Mouse (Mus musculus) MEL (cell line): ENCODE results near the gene Prepl. TPM values are rescaled to one million over a fixed set of nuclear protein-coding genes. Genes with fewer than 3 reads are reported as not detected.

Experiments used
- DNase-seq: peaks from one replicate; pipeline ENCODE4 v3.0.0; 2011; ENCODE audit warnings: low read depth, low spot score
- H3K27ac ChIP-seq: 2 replicates; pipeline ENCODE4 v1.5.1; 2012; ENCODE audit warnings: low read depth, mild to moderate bottlenecking, control low read depth, low read length, moderate library complexity; ENCODE audit not compliant: control insufficient read depth
- H3K27me3 ChIP-seq, 2 experiments: fragments of 150-350 bp in 1 of 2; sonication (generic) in 1 of 2; 2 replicates each; pipeline ENCODE4 v1.6.1; 2012; ENCODE audit warnings: low read length in 2 of 2, mild to moderate bottlenecking in 2 of 2, improper control_type of control experiment in 1 of 2, moderate library complexity in 1 of 2; ENCODE audit not compliant: insufficient read depth in 2 of 2, control insufficient read depth in 1 of 2
- H3K36me3 ChIP-seq, 2 experiments: 2 replicates each; pipeline ENCODE4 v1.6.1; 2012 to 2014; ENCODE audit warnings: low read length in 2 of 2, improper control_type of control experiment in 1 of 2, inconsistent platforms in 1 of 2, mild to moderate bottlenecking in 1 of 2; ENCODE audit not compliant: insufficient read depth in 2 of 2, control insufficient read depth in 1 of 2
- H3K4me1 ChIP-seq, 2 experiments: fragments of 150-350 bp in 1 of 2; sonication (generic) in 1 of 2; 2 replicates each; pipeline ENCODE4 v1.6.1; 2012; ENCODE audit warnings: low read length in 2 of 2, improper control_type of control experiment in 1 of 2, mild to moderate bottlenecking in 1 of 2; ENCODE audit not compliant: insufficient read depth in 2 of 2, control insufficient read depth in 1 of 2
- H3K4me3 ChIP-seq, 2 experiments: fragments of 150-350 bp in 1 of 2; sonication (generic) in 1 of 2; 2 replicates each; pipeline ENCODE4 v1.5.1; 2012; ENCODE audit warnings: low read depth in 2 of 2, low read length in 2 of 2, mild to moderate bottlenecking in 2 of 2, moderate library complexity in 2 of 2, control low read depth in 1 of 2, improper control_type of control experiment in 1 of 2; ENCODE audit not compliant: control insufficient read depth in 1 of 2, insufficient read depth in 1 of 2
- H3K79me2 ChIP-seq: 2 replicates; pipeline ENCODE4 v1.6.1; 2012; ENCODE audit warnings: mild to moderate bottlenecking, low read length, moderate library complexity; ENCODE audit not compliant: control insufficient read depth, poor library complexity, insufficient read depth
- H3K9ac ChIP-seq: 2 replicates; pipeline ENCODE4 v1.6.1; 2012; ENCODE audit warnings: low read depth, mild to moderate bottlenecking, control low read depth, low read length, moderate library complexity; ENCODE audit not compliant: control insufficient read depth, poor library complexity, severe bottlenecking
- H3K9me3 ChIP-seq: fragments of 150-350 bp; sonication (generic); replicated peaks from 2 replicates; pipeline ENCODE4 v1.6.1; 2012; ENCODE audit warnings: mild to moderate bottlenecking, low read length, improper control_type of control experiment, moderate library complexity; ENCODE audit not compliant: insufficient read depth
- BHLHE40 ChIP-seq: IDR thresholded peaks from 2 replicates; pipeline ENCODE4 v1.6.1; 2012; ENCODE audit warnings: low read depth, mild to moderate bottlenecking, inconsistent platforms, low read length, improper control_type of control experiment, borderline replicate concordance
- CHD1 ChIP-seq: IDR thresholded peaks from 2 replicates; pipeline ENCODE4 v1.6.1; 2012; ENCODE audit warnings: low read depth, mild to moderate bottlenecking, inconsistent platforms, low read length, improper control_type of control experiment
- ELF1 ChIP-seq: IDR thresholded peaks from 2 replicates; pipeline ENCODE4 v1.6.1; 2014; ENCODE audit warnings: low read depth, mild to moderate bottlenecking, inconsistent platforms, low read length, improper control_type of control experiment, moderate library complexity
- ETS1 ChIP-seq: IDR thresholded peaks from 2 replicates; pipeline ENCODE4 v1.6.1; 2012; ENCODE audit warnings: low read depth, mild to moderate bottlenecking, inconsistent platforms, low read length, improper control_type of control experiment, moderate library complexity
- GABPA ChIP-seq: IDR thresholded peaks from 2 replicates; pipeline ENCODE4 v1.6.1; 2012; ENCODE audit warnings: low read depth, mild to moderate bottlenecking, inconsistent platforms, low read length, improper control_type of control experiment, moderate library complexity
- HCFC1 ChIP-seq: IDR thresholded peaks from 2 replicates; pipeline ENCODE4 v1.6.1; 2012; ENCODE audit warnings: low read depth, mild to moderate bottlenecking, inconsistent platforms, low read length, improper control_type of control experiment, moderate library complexity
- JUND ChIP-seq: IDR thresholded peaks from 2 replicates; pipeline ENCODE4 v1.6.1; 2011; ENCODE audit warnings: low read depth, mild to moderate bottlenecking, improper control_type of control experiment, low read length
- MAFK ChIP-seq: IDR thresholded peaks from 2 replicates; pipeline ENCODE4 v1.6.1; 2011; ENCODE audit warnings: low read depth, mild to moderate bottlenecking, low read length, improper control_type of control experiment, borderline replicate concordance
- MAX ChIP-seq: IDR thresholded peaks from 2 replicates; pipeline ENCODE4 v1.6.1; 2011; ENCODE audit warnings: low read length, improper control_type of control experiment
- MEF2A ChIP-seq: IDR thresholded peaks from 2 replicates; pipeline ENCODE4 v1.6.1; 2014; ENCODE audit warnings: low read depth, mild to moderate bottlenecking, inconsistent platforms, low read length, improper control_type of control experiment; ENCODE audit not compliant: poor library complexity, insufficient replicate concordance, severe bottlenecking; ENCODE audit errors: extremely low read depth
- MXI1 ChIP-seq: IDR thresholded peaks from 2 replicates; pipeline ENCODE4 v1.6.1; 2011; ENCODE audit warnings: mild to moderate bottlenecking, low read depth, low read length, improper control_type of control experiment
- NELFE ChIP-seq: IDR thresholded peaks from 2 replicates; pipeline ENCODE4 v1.6.1; 2011; ENCODE audit warnings: low read depth, low read length, improper control_type of control experiment
- POLR2AphosphoS2 ChIP-seq: IDR thresholded peaks from 2 replicates; pipeline ENCODE4 v1.6.1; 2011; ENCODE audit warnings: low read length, improper control_type of control experiment
- RAD21 ChIP-seq: IDR thresholded peaks from 2 replicates; pipeline ENCODE4 v1.6.1; 2011; ENCODE audit warnings: mild to moderate bottlenecking, low read depth, low read length, improper control_type of control experiment
- RCOR1 ChIP-seq: IDR thresholded peaks from 2 replicates; pipeline ENCODE4 v1.6.1; 2012; ENCODE audit warnings: low read depth, mild to moderate bottlenecking, inconsistent platforms, low read length, improper control_type of control experiment
- SMC3 ChIP-seq: IDR thresholded peaks from 2 replicates; pipeline ENCODE4 v1.6.1; 2011; ENCODE audit warnings: low read depth, low read length, improper control_type of control experiment
- TAL1 ChIP-seq: IDR thresholded peaks from 2 replicates; pipeline ENCODE4 v1.6.1; 2012; ENCODE audit warnings: mild to moderate bottlenecking, inconsistent platforms, low read length, moderate library complexity, mixed read lengths
- TBP ChIP-seq: IDR thresholded peaks from 2 replicates; pipeline ENCODE4 v1.8.0; 2011; ENCODE audit warnings: low read depth, low read length, improper control_type of control experiment
- TCF12 ChIP-seq: IDR thresholded peaks from 2 replicates; pipeline ENCODE4 v1.6.1; 2014; ENCODE audit warnings: low read depth, mild to moderate bottlenecking, inconsistent platforms, low read length, improper control_type of control experiment, moderate library complexity
- USF1 ChIP-seq: IDR thresholded peaks from 2 replicates; pipeline ENCODE4 v1.6.1; 2014; ENCODE audit warnings: low read depth, mild to moderate bottlenecking, inconsistent platforms, low read length, improper control_type of control experiment, moderate library complexity
- ZC3H11A ChIP-seq: IDR thresholded peaks from 2 replicates; pipeline ENCODE4 v1.6.1; 2012; ENCODE audit warnings: low read depth, mild to moderate bottlenecking, inconsistent platforms, low read length, improper control_type of control experiment
- ZKSCAN1 ChIP-seq: IDR thresholded peaks from 2 replicates; pipeline ENCODE4 v1.6.1; 2012; ENCODE audit warnings: low read depth, mild to moderate bottlenecking, inconsistent platforms, low read length, improper control_type of control experiment, moderate library complexity
- polyA plus RNA-seq, 2 experiments: library from polyadenylated mRNA; stranded (reverse) in 1 of 2; unstranded in 1 of 2; fragments of >175 nt in 1 of 2; fragments of >200 nt in 1 of 2; gene quantifications; 2 replicates each; pipeline versions ENCODE4 v1.2.1 to v1.2.4; 2012; ENCODE audit warnings: low replicate concordance in 2 of 2, low read depth in 1 of 2; ENCODE audit not compliant: insufficient read length in 2 of 2, insufficient read depth in 1 of 2, missing spikeins in 1 of 2
- total RNA-seq: library from RNA; depleted of rRNA; stranded (reverse); fragments of 300-350 nt; gene quantifications from 2 replicates; pipeline ENCODE4 v1.2.3, GENCODE M21; 2012

Gene Prepl
- total and polyA plus RNA-seq, 3 experiments, result 12.2 to 23.2 TPM; not detected in 1

DNA sequence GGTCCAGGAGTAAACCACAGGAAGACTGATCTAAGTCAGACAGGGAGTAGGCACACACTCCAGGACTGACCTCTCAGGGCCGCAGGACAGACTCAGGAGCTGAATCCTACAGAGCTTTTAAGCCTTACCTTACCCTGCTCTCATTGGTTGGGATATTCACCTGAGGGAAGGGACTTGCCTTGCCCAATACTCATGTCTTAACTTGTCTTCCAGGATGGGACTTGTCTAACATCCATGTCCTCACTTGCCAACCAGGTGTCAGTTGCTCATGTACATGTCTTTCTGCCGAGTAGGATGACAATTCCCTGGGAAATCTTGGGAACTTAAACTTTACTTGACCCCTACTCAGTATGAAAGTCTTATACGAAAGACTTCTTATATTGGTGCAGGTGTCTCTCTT, 10.2 kb upstream of the Prepl start:
- H3K27me3 ChIP-seq, result no peaks in the 10 kb centered on the region
- no peak overlapping the region for H3K4me3 ChIP-seq
- DNase-seq, result no peak
- peaks cover 3 to 10% of the 10 kb centered on the region in 2 experiments; a peak in 2 of 4 replicates for H3K4me1 ChIP-seq
- H3K9me3 ChIP-seq, result no peaks in the 10 kb centered on the region
- no peak overlapping the region for H3K9ac ChIP-seq
- H3K36me3 ChIP-seq, result peaks cover 0 to 13% of the 10 kb centered on the region in 2 experiments; a peak in 2 of 4 replicates
- no peak for TF ChIP-seq HCFC1
- TF ChIP-seq MXI1, result no peak
- TF ChIP-seq ZC3H11A, result no peak
- no peak for TF ChIP-seq TAL1
- no peaks in the 10 kb centered on the region for H3K79me2 ChIP-seq
- no peak overlapping the region for H3K27ac ChIP-seq

DNA sequence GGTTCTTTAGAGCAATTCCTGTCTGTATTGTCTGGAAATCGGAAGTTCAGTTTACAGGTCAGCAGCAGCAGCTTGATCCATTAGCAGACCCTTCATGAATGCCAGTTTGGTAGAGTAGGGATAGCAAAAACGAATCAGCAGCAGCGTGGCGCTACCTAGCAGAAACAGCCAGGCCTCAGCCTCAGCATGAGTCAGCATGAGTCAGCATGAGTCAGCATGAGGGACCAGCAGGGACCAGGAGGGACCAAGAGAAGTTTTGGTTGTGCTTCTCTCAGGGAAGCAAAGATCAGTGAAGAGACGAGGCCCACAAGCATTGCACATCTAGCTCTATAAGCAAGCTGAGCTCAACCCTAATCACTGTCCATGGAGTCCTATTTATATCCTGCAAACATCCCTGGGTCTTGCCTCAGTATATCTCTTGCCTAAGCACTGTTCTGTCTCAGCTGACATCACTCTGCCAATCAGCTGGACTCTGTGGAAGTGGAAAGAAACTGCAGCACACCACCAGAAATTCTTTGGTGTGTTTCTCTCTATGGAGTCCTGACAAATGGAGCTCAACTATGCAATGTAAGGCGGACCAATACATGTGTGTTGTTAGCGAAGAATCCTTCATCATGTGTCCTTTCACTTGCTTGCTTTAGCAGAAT, 8.8 kb upstream of the Prepl start:
- no peak overlapping the region for H3K4me3 ChIP-seq
- TF ChIP-seq SMC3 (no peak), MAFK (peak; percentile 48; the same call in 1 of the 2 replicates), TCF12 (no peak), MXI1 (no peak), CHD1 (no peak), RAD21 (no peak), RCOR1 (no peak), MEF2A (no peak), GABPA (peak; percentile 85), JUND (0 out of 2 replicates have a peak, but pooled peaks have one; percentile 72)
- TF ChIP-seq, all 39 proteins: peak for 3
- no peaks in the 10 kb centered on the region for H3K9me3 ChIP-seq
- peaks cover 3 to 10% of the 10 kb centered on the region in 2 experiments; a peak in 2 of 4 replicates for H3K4me1 ChIP-seq
- peak overlapping the region; percentile 54; the same call in 1 of the 2 replicates for H3K27ac ChIP-seq
- H3K36me3 ChIP-seq, result peaks cover 0 to 10% of the 10 kb centered on the region in 2 experiments; a peak in 2 of 4 replicates
- H3K27me3 ChIP-seq, result no peaks in the 10 kb centered on the region
- H3K79me2 ChIP-seq, result no peaks in the 10 kb centered on the region
- H3K9ac ChIP-seq, result no peak overlapping the region
- peak; percentile 71 for DNase-seq

DNA sequence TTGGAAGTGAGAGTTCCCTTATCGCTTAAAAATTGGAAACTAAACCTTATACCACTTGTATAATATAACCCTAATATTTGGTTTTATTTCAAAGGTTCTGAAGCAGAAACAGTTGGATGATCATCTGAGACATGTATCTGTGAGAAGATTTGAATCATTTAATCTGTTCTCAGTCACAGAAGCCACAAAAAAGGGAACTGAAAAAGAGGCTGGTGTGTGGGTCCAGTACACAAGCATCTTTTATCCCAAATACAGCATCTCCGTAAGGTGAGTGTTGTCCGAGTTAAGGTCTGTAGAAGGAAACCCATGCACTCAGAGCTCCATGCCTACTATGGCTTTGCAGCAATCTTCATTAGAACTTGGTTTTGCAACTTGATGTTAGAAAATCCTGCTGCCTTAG, 6.4 kb upstream of the Prepl start:
- TF ChIP-seq ZKSCAN1, result no peak
- no peak for TF ChIP-seq JUND
- TF ChIP-seq POLR2AphosphoS2, result no peak
- no peak for TF ChIP-seq ZC3H11A
- TF ChIP-seq ELF1, result no peak
- TF ChIP-seq NELFE, result no peak
- TF ChIP-seq TBP, result no peak
- TF ChIP-seq USF1, result no peak
- no peak for TF ChIP-seq ETS1
- TF ChIP-seq BHLHE40, result no peak
- no peak for TF ChIP-seq MAX
- H3K36me3 ChIP-seq, result peaks cover 0 to 3% of the 10 kb centered on the region in 2 experiments; a peak in 2 of 4 replicates

More for the DNA sequence above, 6.4 kb upstream of the Prepl start:
- Histone ChIP-seq H3K27me3 (no peaks in the 10 kb centered on the region), H3K9me3 (no peaks in the 10 kb centered on the region), H3K4me1 (no peaks in the 10 kb centered on the region), H3K4me3 (no peak overlapping the region), H3K9ac (no peak overlapping the region), H3K27ac (no peak overlapping the region), H3K79me2 (no peaks in the 10 kb centered on the region)
- no peak for DNase-seq
